Mouse (Mus musculus) liver, postnatal 0 days (tissue): Measurements from ENCODE around the gene Bspry.

Experiments
- CTCF ChIP-seq: sonication (generic); IDR thresholded peaks from 2 replicates; pipeline ENCODE4 v1.5.1; 2016; ENCODE audit warnings: antibody characterized with exemption, low read depth
- EP300 ChIP-seq: IDR thresholded peaks from 2 replicates; pipeline ENCODE4 v1.6.1; 2016; ENCODE audit warnings: antibody characterized with exemption, low read depth, mild to moderate bottlenecking

DNA sequence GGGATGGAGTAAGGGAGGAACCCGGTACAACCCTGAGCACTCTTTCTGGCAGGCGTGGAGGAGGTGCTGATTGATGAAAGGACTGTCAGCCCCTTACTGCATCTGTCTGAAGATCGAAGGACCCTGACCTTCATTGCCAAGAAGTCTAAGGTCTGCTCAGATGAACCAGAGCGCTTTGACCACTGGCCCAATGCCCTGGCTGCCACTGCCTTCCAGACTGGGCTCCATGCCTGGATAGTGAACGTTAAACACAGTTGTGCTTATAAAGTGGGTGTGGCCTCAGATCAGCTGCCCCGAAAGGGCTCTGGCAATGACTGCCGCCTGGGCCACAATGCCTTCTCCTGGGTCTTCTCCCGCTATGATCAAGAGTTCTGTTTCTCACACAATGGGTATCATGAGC lies 16.1 kb downstream of the Bspry start:
- no peak for TF ChIP-seq CTCF
- no peak for TF ChIP-seq EP300
